Mouse (Mus musculus): ENCODE data around the gene Yars.

Gene Yars

GRCm38 (mm10) chr4:129251482-129252125, 62.0 kb downstream of the Yars start:
- DNase-seq (ENCODE audit: low spot score in 2 of 2): no peak

- no peak for DNase-seq (ENCODE audit: low spot score in 2 of 2)
These were observed 62.9 kb downstream of the Yars start for GRCm38 (mm10) chr4:129252492-129252891.

- no peak for DNase-seq (ENCODE audit: low spot score in 2 of 2)
These were observed 65.0 kb downstream of the Yars start for GRCm38 (mm10) chr4:129254571-129254970.

- DNase-seq (ENCODE audit: low spot score in 2 of 2): no peak
These were observed 67.2 kb downstream of the Yars start for GRCm38 (mm10) chr4:129256450-129257380.

GRCm38 (mm10) chr4:129259101-129259500, 69.5 kb downstream of the Yars start:
- DNase-seq (ENCODE audit: low spot score in 2 of 2): no peak

GRCm38 (mm10) chr4:129260678-129261077, 71.1 kb downstream of the Yars start:
- no peak for DNase-seq (ENCODE audit: low spot score in 2 of 2)

- DNase-seq (ENCODE audit: low spot score in 2 of 2): no peak
These were observed 71.6 kb downstream of the Yars start, which contains the start of gene C77080 for GRCm38 (mm10) chr4:129261196-129261595. C77080 (minus strand) TSS chr4:129261404.

GRCm38 (mm10) chr4:129263225-129264021, 73.9 kb downstream of the Yars start:
- DNase-seq (ENCODE audit: low spot score in 2 of 2): peak in 1 of 2 experiments; percentile 63

- DNase-seq (ENCODE audit: low spot score in 2 of 2): no peak
These were observed 76.6 kb downstream of the Yars start for GRCm38 (mm10) chr4:129266191-129266590.

GRCm38 (mm10) chr4:129266821-129267220, 77.3 kb downstream of the Yars start:
- DNase-seq (ENCODE audit: low spot score in 2 of 2): no peak

GRCm38 (mm10) chr4:129268698-129269097, 79.1 kb downstream of the Yars start:
- DNase-seq (ENCODE audit: low spot score in 2 of 2): no peak

Data from urinary bladder, postnatal 36 days (tissue).